Mouse (Mus musculus) midbrain, embryonic 11.5 days (tissue): Measurements from ENCODE around the gene Galnt2. TPM values are rescaled to one million over a fixed set of nuclear protein-coding genes. Genes with fewer than 3 reads are reported as not detected.

ENCODE experiments used
- ATAC-seq: fragments of 200-750 bp; cut with Nextera tagmentation; 2 replicates; pipeline ENCODE4 v1.8.0; 2017; ENCODE audit warnings: moderate TSS enrichment, moderate library complexity; ENCODE audit not compliant: low FRiP score
- DNase-seq: peaks from one replicate; pipeline ENCODE4 v3.0.0; 2015; ENCODE audit warnings: low spot score; ENCODE audit errors: missing footprints
- H3K27ac ChIP-seq: fragments of 300-500 bp; sonication (generic); 2 replicates; pipeline ENCODE4 v1.5.1; 2014; ENCODE audit warnings: low read depth, low read length
- H3K27me3 ChIP-seq: fragments of 300-500 bp; sonication (generic); 2 replicates; pipeline ENCODE4 v1.6.1; 2014; ENCODE audit warnings: mild to moderate bottlenecking, low read length, moderate library complexity, mixed read lengths; ENCODE audit not compliant: control insufficient read depth, insufficient read depth
- H3K36me3 ChIP-seq: fragments of 300-500 bp; sonication (generic); 2 replicates; pipeline ENCODE4 v1.6.1; 2014; ENCODE audit warnings: mild to moderate bottlenecking, low read length, moderate library complexity, mixed read lengths; ENCODE audit not compliant: control insufficient read depth, insufficient read depth
- H3K4me1 ChIP-seq: fragments of 300-500 bp; sonication (generic); 2 replicates; pipeline ENCODE4 v1.6.1; 2014; ENCODE audit warnings: low read length; ENCODE audit not compliant: control insufficient read depth, insufficient read depth
- H3K4me2 ChIP-seq: fragments of 300-500 bp; sonication (generic); 2 replicates; pipeline ENCODE4 v1.6.1; 2014; ENCODE audit warnings: mild to moderate bottlenecking, moderate library complexity
- H3K4me3 ChIP-seq: fragments of 300-500 bp; sonication (generic); 2 replicates; pipeline ENCODE4 v1.5.1; 2014; ENCODE audit warnings: low read depth, low read length
- H3K9ac ChIP-seq: fragments of 300-500 bp; sonication (generic); 2 replicates; pipeline ENCODE4 v1.6.1; 2014; ENCODE audit warnings: low read length
- H3K9me3 ChIP-seq: fragments of 300-500 bp; sonication (generic); 2 replicates; pipeline ENCODE4 v1.6.1; 2016; ENCODE audit warnings: low read length; ENCODE audit not compliant: control insufficient read depth
- WGBS: fragments of 180-500 bp; shearing (Covaris S2); extraction: QIAGEN DNeasy Blood & Tissue Kit; methylation state at CpG from one replicate; pipeline ENCODE4 v1.1.7; 2014; 5-methylcytosine and 5-hydroxymethylcytosine counted together
- polyA plus RNA-seq: library from polyadenylated mRNA; unstranded; fragments of >200 nt; fragmentation: Nextera tagmentation; extraction: Ambion mirVana; gene quantifications from 2 replicates; pipeline ENCODE4 v1.2.1, GENCODE M21; 2014

Galnt2 gene
- polyA plus RNA-seq, 1 experiment from 2014 or later: 76.6 TPM

DNA sequence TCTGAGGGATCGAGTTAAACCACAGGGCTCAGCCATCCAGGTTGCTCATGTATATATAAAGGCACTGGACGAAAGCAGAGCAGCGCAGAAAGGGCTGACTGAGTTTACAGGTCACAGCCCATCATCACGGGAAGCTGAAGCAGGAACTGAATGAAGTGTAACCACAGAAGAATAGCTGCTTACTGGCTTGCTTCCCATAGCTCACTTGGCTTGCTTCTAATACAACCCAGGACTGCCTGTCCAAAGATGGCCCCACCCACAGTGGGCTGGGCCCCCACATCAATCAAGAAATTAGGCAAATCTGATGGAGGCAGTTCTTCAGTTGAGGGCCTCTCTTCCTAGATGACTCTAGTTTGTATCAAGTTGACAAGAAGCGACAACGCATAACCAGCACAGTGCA is 16.4 kb downstream of the Galnt2 start:
- Histone ChIP-seq H3K4me1 (peaks cover 4% of the 10 kb centered on the region; the same call in 1 of the 2 replicates), H3K27me3 (no peaks in the 10 kb centered on the region), H3K9me3 (no peaks in the 10 kb centered on the region), H3K4me2 (no peak overlapping the region), H3K9ac (no peak overlapping the region), H3K27ac (no peak overlapping the region), H3K4me3 (no peak overlapping the region), H3K36me3 (no peaks in the 10 kb centered on the region)
- WGBS: 88% methylated on average over 6 of the region's 6 CpGs
- DNase-seq (no peak), ATAC-seq (no peak)

DNA sequence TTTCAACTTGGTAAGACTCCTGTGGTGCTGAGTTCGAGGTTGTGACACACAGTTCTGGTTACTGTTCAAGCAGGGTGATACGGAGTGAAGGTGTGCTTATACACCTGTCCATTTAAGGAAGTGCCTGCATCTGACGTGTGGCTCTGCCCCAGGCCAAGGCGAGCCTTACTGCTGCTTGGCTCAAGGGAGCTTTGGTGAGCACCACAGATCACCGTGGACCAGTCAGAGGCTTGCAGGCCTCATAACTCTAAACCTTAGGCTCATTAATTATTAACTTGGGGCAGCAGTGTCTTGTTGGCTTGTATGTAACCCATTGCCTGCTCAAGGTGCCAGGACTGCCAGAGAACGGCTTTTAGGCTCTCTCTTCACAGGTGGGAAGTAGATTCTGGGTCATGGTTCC is 17.5 kb downstream of the Galnt2 start:
- peaks cover 4% of the 10 kb centered on the region; the same call in 1 of the 2 replicates for H3K4me1 ChIP-seq
- H3K27me3 ChIP-seq: no peaks in the 10 kb centered on the region
- H3K27ac ChIP-seq: no peak overlapping the region
- ATAC-seq: no peak
- no peaks in the 10 kb centered on the region for H3K36me3 ChIP-seq
- H3K9ac ChIP-seq: no peak overlapping the region
- no peak for DNase-seq
- H3K4me2 ChIP-seq: no peak overlapping the region
- 93% methylated on average over 6 of the region's 6 CpGs for WGBS
- H3K4me3 ChIP-seq: no peak overlapping the region
- H3K9me3 ChIP-seq: no peaks in the 10 kb centered on the region

DNA sequence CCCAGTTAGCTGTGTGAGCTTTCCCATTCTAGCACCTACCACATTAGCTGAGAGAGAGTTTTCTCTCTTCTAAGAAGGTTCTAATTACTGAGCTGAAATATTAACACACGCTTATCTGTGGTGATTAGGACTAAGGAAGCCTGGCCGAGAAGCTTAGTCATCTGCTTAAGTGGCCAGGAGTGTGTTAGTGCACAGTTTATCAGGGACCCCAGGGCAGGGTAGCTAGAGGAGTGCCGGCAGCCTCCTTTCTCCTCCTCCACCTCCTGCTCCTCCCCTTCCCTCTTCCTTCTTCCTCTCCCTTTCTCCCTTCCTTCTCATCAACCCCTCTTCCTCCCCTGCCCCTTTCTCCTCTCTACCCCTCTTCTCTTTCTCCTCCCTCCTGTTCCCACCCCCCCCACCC is 19.1 kb downstream of the Galnt2 start:
- Histone ChIP-seq H3K4me1 (peaks cover 4% of the 10 kb centered on the region; the same call in 1 of the 2 replicates), H3K36me3 (no peaks in the 10 kb centered on the region), H3K4me2 (no peak overlapping the region), H3K27me3 (no peaks in the 10 kb centered on the region), H3K4me3 (no peak overlapping the region), H3K27ac (no peak overlapping the region; the same call in 1 of the 2 replicates), H3K9ac (no peak overlapping the region), H3K9me3 (no peaks in the 10 kb centered on the region)
- ATAC-seq (no peak), DNase-seq (no peak)
- WGBS: 54% methylated on average over 3 of the region's 3 CpGs

DNA sequence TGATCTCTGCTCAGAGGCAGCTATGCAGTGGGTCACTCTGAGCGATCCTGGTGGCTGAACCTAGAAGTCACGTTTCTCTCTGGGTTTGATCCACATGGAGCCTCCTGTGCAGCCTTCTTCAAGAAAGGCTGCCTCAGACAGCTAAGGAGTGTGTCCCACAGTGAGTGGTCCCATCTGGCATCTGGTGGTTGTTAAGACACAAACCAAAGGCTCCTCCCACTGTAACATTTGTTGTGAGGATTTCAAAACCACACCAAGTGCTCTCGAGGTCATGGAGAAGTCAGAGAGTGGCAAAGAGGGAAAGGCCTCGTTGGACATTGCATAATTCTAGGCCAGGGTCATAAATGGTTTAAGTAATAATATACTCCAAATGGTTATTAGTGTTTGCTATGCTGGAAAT is 19.6 kb downstream of the Galnt2 start:
- H3K27me3 ChIP-seq: no peaks in the 10 kb centered on the region
- no peak overlapping the region for H3K4me2 ChIP-seq
- no peak overlapping the region for H3K9ac ChIP-seq
- no peak overlapping the region for H3K4me3 ChIP-seq
- H3K27ac ChIP-seq: no peak overlapping the region; the same call in 1 of the 2 replicates
- 39% methylated on average over 4 of the region's 4 CpGs for WGBS
- no peaks in the 10 kb centered on the region for H3K9me3 ChIP-seq
- no peak for DNase-seq
- no peak for ATAC-seq
- no peaks in the 10 kb centered on the region for H3K36me3 ChIP-seq
- H3K4me1 ChIP-seq: peaks cover 4% of the 10 kb centered on the region; the same call in 1 of the 2 replicates

DNA sequence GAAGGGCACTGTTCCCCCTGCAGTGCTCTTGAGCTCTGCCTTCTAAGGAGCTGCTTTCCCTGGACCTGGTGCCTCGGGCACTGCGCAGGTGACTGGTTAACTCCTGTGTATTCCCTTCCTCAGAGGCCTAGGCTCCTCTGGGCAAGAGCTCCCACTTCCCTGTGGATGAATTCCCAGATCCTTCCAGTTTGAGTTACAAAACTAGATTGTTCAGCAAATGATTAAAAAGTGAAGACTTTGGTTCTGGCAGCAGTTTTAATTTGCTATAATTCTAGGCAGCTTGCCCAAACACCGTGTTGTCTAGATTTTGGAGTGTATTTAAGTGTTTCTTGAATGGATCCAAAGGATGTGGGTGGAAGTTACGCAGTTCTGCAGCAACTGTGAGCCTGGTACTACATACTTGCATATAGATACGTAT is 21.4 kb downstream of the Galnt2 start:
- no peak for ATAC-seq
- WGBS: 93% methylated on average over 5 of the region's 5 CpGs
- H3K27me3 ChIP-seq: no peaks in the 10 kb centered on the region

DNA sequence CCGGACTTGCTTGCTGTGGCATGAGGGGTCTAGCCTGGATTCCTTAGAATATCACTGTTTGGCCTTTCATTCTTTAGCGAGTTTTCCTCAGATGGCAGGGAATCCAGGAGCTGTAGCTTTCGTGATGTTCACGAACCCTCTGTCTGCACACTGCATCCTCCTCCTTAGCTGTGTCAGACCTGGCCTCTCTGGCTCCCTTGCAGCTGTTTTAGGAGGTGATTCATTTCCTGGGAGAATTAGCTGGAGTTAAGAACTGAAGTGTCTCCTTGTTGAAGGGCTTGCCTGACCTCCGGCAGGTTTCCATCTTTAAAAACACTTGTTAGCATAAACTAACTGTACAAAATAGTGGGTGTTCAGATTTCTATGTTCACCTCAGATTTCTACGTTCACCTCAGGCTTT is 22.7 kb downstream of the Galnt2 start:
- no peak overlapping the region for H3K9ac ChIP-seq
- H3K4me1 ChIP-seq: peaks cover 8% of the 10 kb centered on the region; the same call in 1 of the 2 replicates
- 94% methylated on average over 6 of the region's 6 CpGs for WGBS
- H3K27me3 ChIP-seq: no peaks in the 10 kb centered on the region
- DNase-seq: no peak
- no peak overlapping the region for H3K4me3 ChIP-seq
- no peak overlapping the region for H3K4me2 ChIP-seq
- H3K27ac ChIP-seq: no peak overlapping the region
- no peak for ATAC-seq
- H3K36me3 ChIP-seq: no peaks in the 10 kb centered on the region
- H3K9me3 ChIP-seq: no peaks in the 10 kb centered on the region

More for the DNA sequence above, 21.4 kb downstream of the Galnt2 start:
- Histone ChIP-seq H3K4me2 (no peak overlapping the region), H3K36me3 (no peaks in the 10 kb centered on the region), H3K9me3 (no peaks in the 10 kb centered on the region), H3K4me1 (peaks cover 8% of the 10 kb centered on the region; the same call in 1 of the 2 replicates), H3K9ac (no peak overlapping the region), H3K27ac (no peak overlapping the region), H3K4me3 (no peak overlapping the region)
- no peak for DNase-seq

DNA sequence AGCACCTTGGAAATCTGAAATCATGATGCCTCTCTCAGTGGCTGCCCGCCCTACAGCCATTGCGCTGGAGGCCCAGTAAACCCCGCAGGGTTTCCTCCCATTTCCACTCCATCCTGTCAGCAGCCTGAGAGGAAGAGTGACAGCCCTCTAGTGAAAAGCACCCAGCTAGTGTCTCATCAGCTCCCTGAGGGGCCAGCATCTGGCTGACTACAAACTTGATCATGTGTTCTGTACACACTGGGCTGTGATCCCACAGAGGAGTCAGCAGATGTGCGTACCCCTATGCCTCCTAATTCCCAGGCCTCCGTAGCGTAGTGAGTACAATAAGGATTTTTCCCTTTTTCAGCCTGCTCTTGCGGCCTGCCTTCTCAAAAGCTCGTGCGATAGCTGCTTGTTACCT is 25.6 kb downstream of the Galnt2 start:
- Histone ChIP-seq H3K4me1 (peaks cover 21% of the 10 kb centered on the region), H3K9ac (no peak overlapping the region)
- ATAC-seq: no peak

DNA sequence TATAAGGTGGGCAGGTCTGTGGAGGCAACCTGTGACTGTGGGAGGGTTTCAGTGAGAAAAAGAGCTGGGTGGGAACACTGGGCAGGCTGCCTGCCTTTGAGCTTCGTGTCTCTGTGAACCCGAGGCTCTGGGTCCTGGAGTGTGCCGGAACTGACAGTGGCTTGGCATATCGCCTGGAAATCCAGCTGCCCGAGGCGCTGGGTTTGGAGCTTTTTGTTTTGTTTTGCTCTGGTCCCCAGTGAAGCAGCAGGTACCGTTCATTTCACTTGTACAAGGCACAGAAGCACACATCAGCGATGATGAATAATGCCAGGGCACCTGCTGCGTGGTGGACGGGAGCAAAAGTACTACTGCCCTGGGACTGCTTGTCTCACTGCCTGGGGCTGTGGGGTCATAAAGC is 26.2 kb downstream of the Galnt2 start:
- DNase-seq (no peak), ATAC-seq (no peak)
- peaks cover 21% of the 10 kb centered on the region for H3K4me1 ChIP-seq
- H3K27ac ChIP-seq: no peak overlapping the region
- 90% methylated on average over 10 of the region's 10 CpGs for WGBS
- H3K4me3 ChIP-seq: no peak overlapping the region
- H3K27me3 ChIP-seq: no peaks in the 10 kb centered on the region
- H3K36me3 ChIP-seq: no peaks in the 10 kb centered on the region
- no peaks in the 10 kb centered on the region for H3K9me3 ChIP-seq
- no peak overlapping the region for H3K9ac ChIP-seq
- no peak overlapping the region for H3K4me2 ChIP-seq

More for the DNA sequence above, 25.6 kb downstream of the Galnt2 start:
- H3K27me3 ChIP-seq: no peaks in the 10 kb centered on the region
- DNase-seq: no peak
- no peak overlapping the region for H3K4me3 ChIP-seq
- no peak overlapping the region for H3K27ac ChIP-seq
- no peaks in the 10 kb centered on the region for H3K36me3 ChIP-seq
- no peaks in the 10 kb centered on the region for H3K9me3 ChIP-seq
- 88% methylated on average over 9 of the region's 9 CpGs for WGBS
- H3K4me2 ChIP-seq: no peak overlapping the region

DNA sequence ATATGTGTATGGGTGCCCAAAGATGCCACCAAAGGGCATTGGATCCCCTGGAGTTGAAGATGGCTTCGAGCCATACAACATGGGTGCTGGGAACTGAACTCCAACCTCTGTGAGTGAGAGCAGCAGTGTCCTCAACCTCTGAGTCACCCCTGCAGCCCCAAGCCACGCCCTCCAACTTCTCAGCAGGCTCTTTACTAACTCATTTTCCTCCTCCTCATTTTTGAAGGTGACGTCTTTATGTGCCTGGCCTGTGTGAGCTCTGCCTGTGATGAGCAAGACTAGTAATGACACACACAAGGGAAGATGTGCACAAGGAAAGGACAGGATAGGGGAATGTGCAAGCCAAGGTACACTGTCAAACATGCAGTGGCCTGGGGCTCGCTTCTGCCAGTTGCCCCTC is 28.0 kb downstream of the Galnt2 start:
- H3K27ac ChIP-seq: no peak overlapping the region
- ATAC-seq: no peak
- no peaks in the 10 kb centered on the region for H3K36me3 ChIP-seq
- 89% methylated on average over 4 of the region's 4 CpGs for WGBS
- H3K4me1 ChIP-seq: peaks cover 31% of the 10 kb centered on the region
- DNase-seq: no peak
- H3K9ac ChIP-seq: no peak overlapping the region
- H3K4me2 ChIP-seq: no peak overlapping the region
- H3K27me3 ChIP-seq: no peaks in the 10 kb centered on the region
- no peaks in the 10 kb centered on the region for H3K9me3 ChIP-seq
- no peak overlapping the region for H3K4me3 ChIP-seq
